Mouse (Mus musculus) heart, postnatal 0 days (tissue): ENCODE measurements around the gene Klf15. TPM values are rescaled to one million over a fixed set of nuclear protein-coding genes. Genes with fewer than 3 reads are reported as not detected.

Experiments
- ATAC-seq: fragments of 200-750 bp; cut with Nextera tagmentation; 2 replicates; pipeline ENCODE4 v1.8.0; 2017; ENCODE audit warnings: low read depth, moderate number of reproducible peaks, moderate library complexity; ENCODE audit not compliant: insufficient read depth
- DNase-seq: peaks from one replicate; pipeline ENCODE4 v3.0.0-alpha.2; 2016; ENCODE audit warnings: low spot score
- H3K27ac ChIP-seq: fragments of 300-500 bp; sonication (generic); 2 replicates; pipeline ENCODE4 v1.5.1; 2014; ENCODE audit warnings: low read depth, mild to moderate bottlenecking
- H3K27me3 ChIP-seq: fragments of 300-500 bp; sonication (generic); 2 replicates; pipeline ENCODE4 v1.6.1; 2014; ENCODE audit warnings: low read length, mixed read lengths; ENCODE audit not compliant: control insufficient read depth, insufficient read depth
- H3K36me3 ChIP-seq: fragments of 300-500 bp; sonication (generic); replicated peaks from 2 replicates; pipeline ENCODE4 v1.6.1; 2014; ENCODE audit warnings: low read length, mixed read lengths; ENCODE audit not compliant: control insufficient read depth, insufficient read depth
- H3K4me1 ChIP-seq: fragments of 300-500 bp; sonication (generic); 2 replicates; pipeline ENCODE4 v1.6.1; 2014; ENCODE audit warnings: antibody characterized with exemption; ENCODE audit not compliant: control insufficient read depth, insufficient read depth
- H3K4me2 ChIP-seq: fragments of 300-500 bp; sonication (generic); 2 replicates; pipeline ENCODE4 v1.6.1; 2014; ENCODE audit warnings: low read depth, mild to moderate bottlenecking, low read length, moderate library complexity
- H3K4me3 ChIP-seq: fragments of 300-500 bp; sonication (generic); 2 replicates; pipeline ENCODE4 v1.5.1; 2014; ENCODE audit warnings: low read depth, low read length
- H3K9ac ChIP-seq: fragments of 300-500 bp; sonication (generic); replicated peaks from 2 replicates; pipeline ENCODE4 v1.6.1; 2014; ENCODE audit warnings: low read depth, low read length, mixed read lengths
- H3K9me3 ChIP-seq: fragments of 300-500 bp; sonication (generic); replicated peaks from 2 replicates; pipeline ENCODE4 v1.6.1; 2016; ENCODE audit warnings: low read length; ENCODE audit not compliant: control insufficient read depth
- CTCF ChIP-seq: IDR thresholded peaks from 2 replicates; pipeline ENCODE4 v1.5.1; 2016; ENCODE audit warnings: antibody characterized with exemption, control low read depth, low read depth
- EP300 ChIP-seq: IDR thresholded peaks from 2 replicates; pipeline ENCODE4 v1.6.1; 2016; ENCODE audit warnings: antibody characterized with exemption, low read depth
- WGBS: fragments of 180-500 bp; shearing (Covaris S2); extraction: QIAGEN DNeasy Blood & Tissue Kit; methylation state at CpG from one replicate; pipeline ENCODE4 v1.1.7; 2014; 5-methylcytosine and 5-hydroxymethylcytosine counted together
- polyA plus RNA-seq: library from polyadenylated mRNA; unstranded; fragments of >200 nt; fragmentation: Nextera tagmentation; extraction: Ambion mirVana; gene quantifications from 2 replicates; pipeline ENCODE4 v1.2.1, GENCODE M21; 2015
- total RNA-seq: library from RNA; depleted of rRNA; stranded (reverse); fragments of >200 nt; gene quantifications from 2 replicates; pipeline ENCODE4 v1.2.3, GENCODE M21; 2014; ENCODE audit warnings: low replicate concordance

The Klf15 gene
- total and polyA plus RNA-seq, 2 experiments from 2014 or later = 15.6 to 56.9 TPM

DNA sequence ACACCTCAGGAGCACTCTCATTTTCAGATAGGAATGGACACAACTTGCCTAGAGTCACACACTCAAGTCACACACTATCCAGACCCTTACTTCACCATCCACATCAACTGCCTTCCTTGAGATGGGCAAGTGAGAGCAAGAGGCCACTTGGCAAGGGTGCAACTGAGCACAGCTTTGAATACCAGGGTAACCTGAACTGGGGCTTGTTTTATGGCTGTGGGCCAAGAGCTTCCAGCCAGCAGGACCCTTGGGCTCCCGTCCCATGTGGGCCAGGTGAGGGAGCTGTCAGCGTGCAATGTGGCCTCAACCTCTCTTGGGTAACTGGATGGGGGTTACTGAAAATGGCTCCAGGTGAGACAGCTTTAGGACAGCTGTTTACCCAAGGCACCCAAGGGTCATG is 5.0 kb upstream of the Klf15 start:
- Histone ChIP-seq H3K27me3 (peaks cover 13% of the 10 kb centered on the region), H3K27ac (no peak overlapping the region), H3K4me2 (no peak overlapping the region), H3K4me1 (0 out of 2 replicates have a peak, but pooled peaks cover 9% of the 10 kb centered on the region), H3K9ac (no peak overlapping the region), H3K36me3 (no peaks in the 10 kb centered on the region), H3K9me3 (no peaks in the 10 kb centered on the region), H3K4me3 (no peak overlapping the region)
- ATAC-seq (no peak), DNase-seq (no peak)
- 61% methylated on average over 2 of the region's 2 CpGs for WGBS
- TF ChIP-seq EP300 = no peak
- TF ChIP-seq CTCF = no peak

DNA sequence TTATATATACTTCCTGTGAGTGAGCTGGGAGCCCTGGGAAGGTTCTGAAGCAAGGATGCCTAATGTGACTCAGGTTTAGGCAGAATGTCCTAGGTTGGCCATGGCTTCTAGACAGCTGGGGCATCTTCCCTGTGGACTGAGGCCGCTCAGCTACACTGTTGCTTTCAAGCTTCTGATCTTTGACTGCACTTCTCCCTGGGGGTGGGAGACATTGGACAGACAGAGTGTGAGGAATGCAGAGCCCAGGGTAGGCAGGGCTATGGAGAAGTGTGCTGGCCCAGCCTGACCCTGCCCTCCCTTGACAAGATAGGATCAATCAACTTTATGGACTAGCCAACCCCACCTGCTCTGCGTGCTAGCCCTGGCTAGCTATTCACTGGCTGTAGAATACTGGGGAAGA is 1.2 kb upstream of the Klf15 start:
- WGBS = 71% methylated on average over 2 of the region's 2 CpGs
- no peaks in the 10 kb centered on the region for H3K9me3 ChIP-seq
- no peak for DNase-seq

DNA sequence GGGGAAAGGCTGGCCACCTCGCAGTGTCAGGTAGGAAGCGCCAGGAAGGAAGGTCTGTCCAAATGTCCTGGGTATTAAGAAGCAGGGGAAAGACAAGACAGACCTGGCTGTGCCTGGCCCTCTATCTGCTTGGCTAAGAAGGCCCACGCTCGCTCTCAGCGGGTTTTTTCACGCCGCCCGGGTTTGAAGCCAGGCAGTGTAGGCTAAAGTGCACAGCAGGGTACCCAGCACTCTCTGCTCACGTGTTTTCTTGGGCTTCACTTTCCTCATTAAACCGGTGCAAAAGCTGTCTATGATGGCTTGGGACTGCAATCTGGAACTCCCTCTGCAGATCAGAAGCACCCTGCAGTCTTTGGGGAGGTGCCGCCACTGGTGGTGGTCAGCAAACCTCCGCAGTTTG is 605 bp upstream of the Klf15 start:
- Histone ChIP-seq H3K4me3 (peak overlapping the region; percentile 83), H3K4me1 (peaks cover 32% of the 10 kb centered on the region), H3K27ac (peak overlapping the region; percentile 97), H3K9ac (peak overlapping the region; percentile 96; the same call in 1 of the 2 replicates), H3K36me3 (peaks cover 6% of the 10 kb centered on the region; the same call in 1 of the 2 replicates), H3K9me3 (no peaks in the 10 kb centered on the region), H3K4me2 (peak overlapping the region; percentile 96), H3K27me3 (peaks cover 14% of the 10 kb centered on the region)
- WGBS = 36% methylated on average over 12 of the region's 12 CpGs
- ATAC-seq (no peak), DNase-seq (no peak)
- TF ChIP-seq EP300 (no peak), CTCF (no peak)

More for the DNA sequence above, 1.2 kb upstream of the Klf15 start:
- H3K36me3 ChIP-seq = peaks cover under 1% of the 10 kb centered on the region; the same call in 1 of the 2 replicates
- H3K27me3 ChIP-seq = peaks cover 14% of the 10 kb centered on the region
- no peak overlapping the region for H3K27ac ChIP-seq
- no peak overlapping the region for H3K4me2 ChIP-seq
- H3K4me3 ChIP-seq = no peak overlapping the region
- TF ChIP-seq EP300 (no peak), CTCF (no peak)
- peaks cover 29% of the 10 kb centered on the region for H3K4me1 ChIP-seq
- ATAC-seq = no peak
- no peak overlapping the region for H3K9ac ChIP-seq

DNA sequence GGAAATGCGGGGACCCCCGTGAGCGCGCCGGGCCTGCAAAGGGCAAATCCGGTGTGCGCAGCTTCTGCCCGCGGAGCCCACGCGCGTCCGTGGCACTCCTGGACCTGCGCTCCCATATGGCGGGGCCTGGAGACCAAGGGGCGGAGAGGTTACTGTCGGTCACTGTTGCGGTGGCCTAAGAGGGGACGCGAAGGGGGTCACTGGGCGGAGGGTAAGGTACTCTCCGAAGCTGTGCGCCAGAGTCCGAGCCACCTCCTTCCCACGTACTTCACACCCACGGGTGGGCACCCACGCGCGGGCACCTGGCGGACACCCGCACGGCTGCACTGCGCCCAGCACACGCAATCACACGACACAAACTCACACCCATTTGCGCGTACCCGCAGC is 458 bp downstream of the Klf15 start:
- Histone ChIP-seq H3K27ac (peak overlapping the region; percentile 97), H3K4me3 (peak overlapping the region; percentile 83), H3K4me2 (peak overlapping the region; percentile 96), H3K9ac (peak overlapping the region; percentile 96), H3K9me3 (no peaks in the 10 kb centered on the region), H3K36me3 (peaks cover 13% of the 10 kb centered on the region), H3K27me3 (peaks cover 14% of the 10 kb centered on the region), H3K4me1 (peaks cover 41% of the 10 kb centered on the region)
- under 1% methylated on average over 38 of the region's 38 CpGs for WGBS
- no peak for TF ChIP-seq CTCF
- TF ChIP-seq EP300 = no peak
- peak; percentile 27 for ATAC-seq
- DNase-seq = no peak

DNA sequence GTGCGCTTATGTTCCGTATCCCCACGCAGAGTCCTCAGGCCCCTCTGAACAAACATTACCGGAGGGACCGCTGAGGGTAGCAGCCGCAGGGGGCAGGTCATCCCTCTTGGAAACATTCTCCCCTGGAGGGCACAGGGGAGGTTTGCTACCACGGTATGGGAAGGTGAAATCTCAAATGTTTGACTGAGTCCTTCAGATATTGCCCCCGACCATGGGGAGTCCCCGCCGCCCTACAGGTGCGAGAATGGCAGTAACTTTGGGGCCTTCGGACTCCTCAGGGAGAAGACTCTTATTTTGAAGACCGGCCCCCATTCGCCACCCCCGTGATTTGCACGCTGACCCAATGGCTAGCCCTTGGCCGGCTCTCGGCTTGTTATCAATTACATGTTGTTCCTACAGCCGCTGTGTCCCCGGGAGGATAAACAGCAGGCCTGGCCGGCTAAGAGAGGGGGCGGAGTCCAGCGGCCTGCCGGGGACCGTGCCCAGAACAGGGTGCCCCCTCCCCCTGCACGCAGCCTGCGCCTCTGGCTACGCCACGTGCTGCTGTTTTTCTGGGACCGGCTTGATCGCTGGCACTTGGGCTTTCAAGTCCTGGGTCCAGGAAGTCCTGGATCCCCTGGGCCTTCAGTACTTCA is 969 bp downstream of the Klf15 start:
- H3K4me1 ChIP-seq = peaks cover 46% of the 10 kb centered on the region
- H3K27ac ChIP-seq = peak overlapping the region; percentile 97
- TF ChIP-seq CTCF = peak; percentile 1; the same call in 1 of the 2 replicates
- TF ChIP-seq EP300 = peak; percentile 98
- DNase-seq = peak; percentile 98
- peak overlapping the region; percentile 96 for H3K9ac ChIP-seq
- H3K9me3 ChIP-seq = no peaks in the 10 kb centered on the region
- H3K36me3 ChIP-seq = peaks cover 13% of the 10 kb centered on the region
- peak overlapping the region; percentile 83 for H3K4me3 ChIP-seq
- peak; percentile 92 for ATAC-seq
- peak overlapping the region; percentile 96 for H3K4me2 ChIP-seq
- WGBS = 1% methylated on average over 31 of the region's 31 CpGs
- peaks cover 14% of the 10 kb centered on the region for H3K27me3 ChIP-seq
